Mouse (Mus musculus) right cerebral cortex, postnatal 36 days (tissue): ENCODE results near the gene Nudt7.

ENCODE experiments used
- DNase-seq, 2 experiments: peaks; one replicate each; pipeline ENCODE4 v3.0.0; 2022; ENCODE audit warnings: low spot score in 2 of 2, mixed read lengths in 1 of 2

Nudt7 gene

DNA sequence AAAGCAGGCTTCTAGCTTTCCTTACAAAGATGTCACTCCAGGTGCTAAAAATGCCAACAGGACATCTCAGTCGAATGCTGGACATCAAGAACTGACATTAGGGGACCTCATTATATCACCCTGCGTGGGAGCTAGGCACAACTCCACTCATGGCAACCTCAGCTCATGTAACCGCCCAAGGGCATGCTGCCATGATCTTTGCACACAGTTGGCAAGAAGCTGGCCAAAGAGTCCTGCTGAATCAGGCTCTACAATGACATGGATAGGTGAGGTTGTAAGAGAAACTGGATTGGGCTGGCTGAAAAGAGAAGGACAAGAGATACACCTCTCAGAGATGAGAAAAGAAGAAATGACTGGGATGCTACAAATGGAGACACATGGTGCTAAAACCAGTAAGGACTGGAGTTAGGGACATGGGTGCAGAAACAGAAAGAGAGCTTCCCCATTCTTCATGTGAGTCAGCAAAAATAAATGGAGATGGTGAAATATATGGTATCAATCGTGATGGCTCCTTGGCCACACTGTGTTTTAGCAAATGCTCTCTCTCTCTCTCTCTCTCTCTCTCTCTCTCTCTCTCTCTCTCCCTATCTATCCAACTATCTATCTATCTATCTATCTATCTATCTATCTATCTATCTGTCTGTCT is 10.4 kb downstream of the Nudt7 start:
- DNase-seq = no peak

DNA sequence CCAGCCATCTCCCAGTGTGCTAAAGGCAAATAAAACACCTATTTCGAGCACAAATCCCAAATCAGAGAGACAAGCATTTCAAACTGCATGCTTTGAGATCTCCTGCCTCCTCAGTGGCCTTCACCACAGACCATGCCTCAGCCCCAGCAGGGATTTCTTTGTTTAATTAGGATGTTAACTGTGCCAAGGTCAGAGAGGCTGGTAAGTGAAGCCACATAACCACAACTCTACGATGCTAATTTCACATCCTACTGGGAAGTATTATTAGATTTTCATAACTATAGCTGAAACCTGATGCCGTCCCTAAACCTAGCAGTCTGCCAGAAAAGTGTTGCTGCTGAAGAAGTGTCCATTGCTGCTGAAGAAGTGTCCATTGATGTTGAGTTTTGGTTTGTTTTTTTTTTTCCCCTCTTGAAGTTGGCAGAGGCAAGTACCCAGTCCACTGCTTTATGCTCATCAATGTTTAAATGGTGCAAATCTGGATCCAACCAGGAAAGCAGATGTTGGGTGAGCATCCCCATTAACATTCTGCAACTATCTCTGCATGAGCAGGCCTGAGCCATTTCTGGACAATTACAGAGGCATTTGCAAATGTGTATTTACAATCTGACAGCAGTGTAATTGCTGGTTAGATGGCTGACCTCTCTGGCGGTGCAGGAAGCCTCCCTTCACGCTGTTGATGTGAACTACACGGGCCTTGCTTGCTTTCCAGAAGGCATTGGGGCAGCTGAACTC is 20.1 kb downstream of the Nudt7 start:
- DNase-seq = no peak

DNA sequence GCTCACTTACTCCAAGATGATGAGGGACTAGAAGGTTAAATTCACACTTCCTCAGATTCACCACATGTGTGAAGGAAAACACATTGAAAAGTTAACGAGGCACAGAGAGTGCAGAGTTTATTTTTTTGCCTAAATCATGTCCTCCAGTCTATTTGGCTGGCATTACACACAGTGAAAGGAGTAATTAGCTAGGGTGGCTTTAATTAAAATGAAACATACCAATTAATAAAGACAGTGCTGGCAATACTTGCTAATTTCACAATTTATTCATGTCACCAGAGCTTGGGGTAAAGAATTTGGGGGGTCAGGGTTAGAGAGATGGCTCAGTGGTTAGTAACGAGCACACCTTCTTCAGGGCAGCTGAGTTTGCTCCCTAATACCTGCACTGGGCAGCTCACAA is 25.2 kb downstream of the Nudt7 start:
- DNase-seq = no peak

DNA sequence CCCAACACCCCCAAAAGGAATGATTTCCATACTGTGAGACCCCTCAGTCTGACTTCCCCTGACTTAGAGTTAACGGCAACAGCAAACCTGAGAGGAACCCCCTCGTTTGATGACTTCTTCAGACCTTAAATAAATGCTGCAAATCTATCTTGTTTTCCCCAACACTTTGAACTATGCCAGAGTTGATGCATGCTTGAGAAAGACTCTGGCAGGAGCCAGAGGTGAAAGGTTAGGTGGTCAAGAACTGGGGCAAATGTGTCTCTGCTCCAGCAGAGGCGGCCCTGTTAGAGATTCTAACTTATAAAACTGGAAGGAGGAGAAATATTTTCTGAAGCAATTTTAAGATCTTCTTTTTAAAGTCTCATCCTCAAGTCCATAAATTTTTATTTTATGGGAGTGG is 26.3 kb downstream of the Nudt7 start:
- no peak for DNase-seq

DNA sequence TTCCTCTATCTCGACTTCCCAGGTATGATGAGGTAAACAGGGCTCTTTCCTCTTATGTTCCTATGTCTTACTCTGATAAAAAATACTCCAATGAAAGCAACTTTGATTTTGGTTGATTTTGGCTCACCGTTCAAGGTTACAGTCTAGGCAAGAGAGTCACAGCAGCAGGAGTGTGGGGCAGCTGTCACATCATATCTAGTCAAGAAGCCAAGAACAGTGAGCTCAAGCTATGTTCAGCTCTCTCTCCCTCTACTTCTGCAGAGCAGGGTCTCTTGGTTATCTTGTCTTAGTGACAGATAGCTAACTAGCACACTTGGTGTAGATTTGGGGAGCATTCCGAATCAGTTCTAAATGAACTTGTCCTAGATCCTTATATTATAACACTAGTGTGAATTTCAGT is 30.5 kb downstream of the Nudt7 start:
- DNase-seq = no peak

DNA sequence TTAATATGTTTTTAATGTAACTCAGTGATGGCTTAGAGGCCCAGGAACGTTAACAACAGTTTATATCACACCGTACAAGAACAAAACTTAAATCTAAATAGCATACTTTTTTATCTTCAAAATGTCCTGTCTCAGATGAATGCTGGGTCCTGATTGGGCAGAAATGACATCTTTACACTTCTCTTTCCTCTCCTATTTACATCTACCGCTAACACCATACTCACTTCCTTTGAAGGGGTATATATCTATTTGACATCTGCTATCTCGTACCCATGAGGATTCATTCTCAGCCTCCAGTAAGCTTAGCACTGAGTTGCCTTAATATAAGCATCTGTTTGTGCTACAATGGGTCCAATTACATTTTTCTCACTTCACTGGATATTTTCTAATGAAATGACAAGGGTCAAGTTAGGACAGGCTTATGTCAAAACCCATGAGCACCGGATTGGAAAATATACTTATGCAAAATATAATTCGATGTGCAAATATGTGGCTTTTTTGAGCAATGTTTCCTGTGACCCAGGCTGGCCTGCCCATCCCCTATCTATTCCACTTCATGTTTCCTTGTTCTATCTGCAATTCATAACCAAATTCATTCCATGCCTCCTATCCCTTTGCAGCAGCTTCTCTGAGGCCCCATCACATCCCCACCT is 31.2 kb downstream of the Nudt7 start:
- no peak for DNase-seq

DNA sequence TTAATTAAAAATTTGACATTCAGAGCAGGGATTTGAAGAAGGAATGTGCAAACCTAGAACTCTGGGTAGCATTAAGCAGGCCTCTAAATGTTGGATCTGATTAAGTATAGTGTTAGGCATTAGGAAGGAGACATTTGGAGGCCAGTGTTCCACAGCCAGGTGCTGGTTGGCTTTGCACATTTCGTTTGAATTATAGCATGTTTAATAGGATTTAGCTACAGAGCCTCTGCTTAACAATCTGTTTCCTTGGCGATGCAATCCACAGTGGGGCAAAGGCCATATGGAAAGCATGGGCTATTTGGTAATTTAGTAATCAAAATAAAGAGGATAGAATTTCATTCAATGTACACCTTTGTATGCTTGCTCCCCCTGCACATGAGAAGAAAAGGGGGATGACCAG is 32.4 kb downstream of the Nudt7 start:
- DNase-seq = no peak

DNA sequence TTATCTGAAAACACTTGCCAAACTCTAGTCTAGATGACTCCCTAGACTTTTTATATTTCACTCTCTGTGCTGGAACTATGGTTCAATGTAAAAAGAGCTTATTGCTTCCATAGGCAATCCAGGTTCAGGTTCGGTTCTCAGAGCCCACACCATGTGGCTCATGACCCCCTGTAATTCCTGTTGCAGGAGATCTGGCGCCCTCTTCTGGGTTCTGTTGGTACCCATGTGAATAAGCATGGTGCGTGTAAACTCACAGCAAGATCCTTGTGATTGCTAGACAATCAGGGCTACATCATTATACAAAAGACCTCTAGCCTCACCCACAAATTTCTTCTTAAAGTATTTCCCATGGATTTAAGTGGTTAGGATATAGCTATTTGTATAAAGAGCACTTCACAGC is 43.4 kb downstream of the Nudt7 start:
- DNase-seq = no peak

DNA sequence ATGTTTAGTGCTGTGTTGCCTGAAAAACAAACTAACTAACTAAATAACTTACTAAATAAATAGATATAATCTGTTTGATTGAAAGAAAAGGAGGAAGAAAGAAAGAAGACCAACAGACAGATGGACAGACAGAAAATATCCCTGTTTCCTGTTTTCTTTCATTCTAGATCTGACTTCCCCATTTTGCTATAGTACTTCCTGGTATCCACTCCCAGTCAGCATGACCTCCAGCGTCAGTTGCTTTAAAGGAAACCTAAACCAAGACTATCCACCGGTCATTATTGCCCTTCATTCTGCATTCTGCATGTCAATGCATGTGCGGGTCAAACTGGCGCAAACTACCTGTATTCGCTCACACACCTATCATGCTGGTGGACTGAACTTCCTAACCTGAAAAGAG is 60.0 kb downstream of the Nudt7 start:
- DNase-seq = no peak

DNA sequence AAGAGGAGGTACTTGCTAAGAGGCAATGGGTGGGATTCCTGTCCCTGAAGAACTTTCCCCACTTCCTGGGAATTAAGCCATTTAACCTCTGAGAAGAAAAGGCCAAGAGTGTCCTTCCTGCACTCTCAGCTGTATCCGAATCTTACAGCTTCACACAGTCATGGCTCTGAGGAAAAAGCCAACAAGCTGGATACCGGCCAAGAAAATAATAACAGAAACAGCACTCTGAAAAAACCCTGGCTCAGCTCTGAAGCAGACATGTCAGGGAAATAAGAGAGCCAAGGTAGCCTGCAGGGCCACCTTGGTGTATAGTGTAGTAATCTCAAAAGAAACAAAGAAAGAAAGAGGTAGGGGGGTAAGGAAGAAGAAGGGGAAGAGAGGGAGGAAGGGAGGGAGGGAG is 65.6 kb downstream of the Nudt7 start:
- no peak for DNase-seq
